Mouse (Mus musculus) neural tube, embryonic 13.5 days (tissue): ENCODE data around the gene Esf1. TPM values are rescaled to one million over a fixed set of nuclear protein-coding genes. Genes with fewer than 3 reads are reported as not detected.
"Not testable (repeated sequence)": the region's sequence is repeated elsewhere in the genome, so short reads cannot be mapped to it uniquely, and the experiment has no call there.

Experiments
- ATAC-seq: fragments of 200-750 bp; cut with Nextera tagmentation; 2 replicates; pipeline ENCODE4 v1.8.0; 2017; ENCODE audit warnings: low read depth, mild to moderate bottlenecking, moderate TSS enrichment, moderate library complexity
- H3K27ac ChIP-seq: fragments of 300-500 bp; sonication (generic); replicated peaks from 2 replicates; pipeline ENCODE4 v1.5.1; 2015; ENCODE audit warnings: moderate library complexity, mild to moderate bottlenecking, inconsistent platforms
- H3K27me3 ChIP-seq: fragments of 300-500 bp; sonication (generic); 2 replicates; pipeline ENCODE4 v1.6.1; 2015; ENCODE audit warnings: mild to moderate bottlenecking, inconsistent platforms
- H3K36me3 ChIP-seq: fragments of 300-500 bp; sonication (generic); 2 replicates; pipeline ENCODE4 v1.6.1; 2015; ENCODE audit warnings: mild to moderate bottlenecking, inconsistent platforms
- H3K4me1 ChIP-seq: fragments of 300-500 bp; sonication (generic); replicated peaks from 2 replicates; pipeline ENCODE4 v1.6.1; 2015; ENCODE audit warnings: inconsistent platforms
- H3K4me2 ChIP-seq: fragments of 300-500 bp; sonication (generic); 2 replicates; pipeline ENCODE4 v1.6.1; 2015; ENCODE audit warnings: inconsistent platforms, mild to moderate bottlenecking, moderate library complexity
- H3K4me3 ChIP-seq: fragments of 300-500 bp; sonication (generic); 2 replicates; pipeline ENCODE4 v1.5.1; 2015; ENCODE audit warnings: mild to moderate bottlenecking, inconsistent platforms
- H3K9ac ChIP-seq: fragments of 300-500 bp; sonication (generic); 2 replicates; pipeline ENCODE4 v1.6.1; 2015; ENCODE audit warnings: moderate library complexity, mild to moderate bottlenecking, inconsistent platforms
- H3K9me3 ChIP-seq: fragments of 300-500 bp; sonication (generic); 2 replicates; pipeline ENCODE4 v1.6.1; 2016; ENCODE audit warnings: inconsistent platforms
- WGBS: fragments of 180-500 bp; shearing (Covaris S2); methylation state at CpG from one replicate; pipeline ENCODE4 v1.1.7; 2015; 5-methylcytosine and 5-hydroxymethylcytosine counted together
- polyA plus RNA-seq: library from polyadenylated mRNA; unstranded; fragments of >200 nt; fragmentation: Nextera tagmentation; extraction: Ambion mirVana; gene quantifications from 2 replicates; pipeline ENCODE4 v1.2.1, GENCODE M21; 2015

The Esf1 gene
- polyA plus RNA-seq, 1 experiment from 2014 or later = 20.3 TPM

- H3K9ac ChIP-seq, H3K4me1 ChIP-seq, ATAC-seq, H3K4me2 ChIP-seq, H3K4me3 ChIP-seq, H3K27ac ChIP-seq, H3K9me3 ChIP-seq, H3K27me3 ChIP-seq: not testable (repeated sequence)
- peaks cover 32% of the 10 kb centered on the region for H3K36me3 ChIP-seq
- 85% methylated on average over 4 of the region's 4 CpGs for WGBS
These were observed 18.6 kb downstream of the Esf1 start, which contains the start of gene Gm17374 for GRCm38 (mm10) chr2:140151743-140152142. TSS of gene Gm17374 (plus strand) at chr2:140152043.

GRCm38 (mm10) chr2:140125516-140125915, 44.8 kb downstream of the Esf1 start:
- Histone ChIP-seq H3K9ac (no peak overlapping the region), H3K4me2 (no peak overlapping the region), H3K36me3 (peaks cover 72% of the 10 kb centered on the region), H3K27me3 (no peaks in the 10 kb centered on the region), H3K27ac (no peak overlapping the region), H3K4me1 (no peaks in the 10 kb centered on the region), H3K9me3 (no peaks in the 10 kb centered on the region), H3K4me3 (no peak overlapping the region)
- no peak for ATAC-seq
- 84% methylated on average over 2 of the region's 2 CpGs for WGBS

- Histone ChIP-seq H3K4me3 (no peak overlapping the region), H3K27ac (no peak overlapping the region), H3K27me3 (no peaks in the 10 kb centered on the region), H3K4me2 (no peak overlapping the region), H3K9ac (no peak overlapping the region), H3K9me3 (no peaks in the 10 kb centered on the region), H3K4me1 (no peaks in the 10 kb centered on the region), H3K36me3 (no peaks in the 10 kb centered on the region)
- no peak for ATAC-seq
- WGBS = 89% methylated on average over 8 of the region's 8 CpGs
These were observed 56.5 kb downstream of the Esf1 start for GRCm38 (mm10) chr2:140113851-140114250.

- Histone ChIP-seq H3K9me3 (no peaks in the 10 kb centered on the region), H3K36me3 (no peaks in the 10 kb centered on the region), H3K27me3 (no peaks in the 10 kb centered on the region), H3K4me1 (no peaks in the 10 kb centered on the region), H3K4me2 (no peak overlapping the region), H3K4me3 (no peak overlapping the region), H3K27ac (no peak overlapping the region), H3K9ac (no peak overlapping the region)
- no peak for ATAC-seq
- WGBS = 45% methylated on average over 1 of the region's 1 CpGs
These were observed 61.4 kb downstream of the Esf1 start for GRCm38 (mm10) chr2:140108945-140109344.

- 92% methylated on average over 4 of the region's 4 CpGs for WGBS
- Histone ChIP-seq H3K36me3 (no peaks in the 10 kb centered on the region), H3K9ac (no peak overlapping the region), H3K4me1 (no peaks in the 10 kb centered on the region), H3K27me3 (no peaks in the 10 kb centered on the region), H3K27ac (no peak overlapping the region), H3K4me2 (no peak overlapping the region), H3K9me3 (no peaks in the 10 kb centered on the region), H3K4me3 (no peak overlapping the region)
- ATAC-seq = no peak
These were observed 62.7 kb downstream of the Esf1 start for GRCm38 (mm10) chr2:140107641-140108040.

GRCm38 (mm10) chr2:140104951-140105350, 65.4 kb downstream of the Esf1 start:
- H3K9me3 ChIP-seq = no peaks in the 10 kb centered on the region
- ATAC-seq = no peak
- no peaks in the 10 kb centered on the region for H3K36me3 ChIP-seq
- no peak overlapping the region for H3K4me3 ChIP-seq
- no peaks in the 10 kb centered on the region for H3K27me3 ChIP-seq
- no peak overlapping the region for H3K27ac ChIP-seq
- H3K4me1 ChIP-seq = no peaks in the 10 kb centered on the region
- 71% methylated on average over 3 of the region's 3 CpGs for WGBS
- H3K9ac ChIP-seq = no peak overlapping the region
- no peak overlapping the region for H3K4me2 ChIP-seq

GRCm38 (mm10) chr2:140100551-140101474, 69.6 kb downstream of the Esf1 start:
- ATAC-seq = no peak
- Histone ChIP-seq H3K36me3 (no peaks in the 10 kb centered on the region), H3K9ac (no peak overlapping the region), H3K27me3 (no peaks in the 10 kb centered on the region), H3K4me1 (no peaks in the 10 kb centered on the region), H3K27ac (no peak overlapping the region), H3K4me3 (no peak overlapping the region), H3K9me3 (no peaks in the 10 kb centered on the region), H3K4me2 (no peak overlapping the region)
- 85% methylated on average over 3 of the region's 3 CpGs for WGBS

GRCm38 (mm10) chr2:140099971-140100370, 70.4 kb downstream of the Esf1 start:
- no peak for ATAC-seq
- WGBS = 91% methylated on average over 3 of the region's 3 CpGs
- H3K27me3 ChIP-seq = no peaks in the 10 kb centered on the region

GRCm38 (mm10) chr2:140097131-140097591, 73.2 kb downstream of the Esf1 start:
- no peak overlapping the region for H3K27ac ChIP-seq
- H3K9ac ChIP-seq = no peak overlapping the region
- H3K36me3 ChIP-seq = no peaks in the 10 kb centered on the region
- H3K4me3 ChIP-seq = no peak overlapping the region
- 72% methylated on average over 3 of the region's 3 CpGs for WGBS
- H3K27me3 ChIP-seq = no peaks in the 10 kb centered on the region
- H3K4me2 ChIP-seq = no peak overlapping the region
- no peak for ATAC-seq
- no peaks in the 10 kb centered on the region for H3K4me1 ChIP-seq
- H3K9me3 ChIP-seq = no peaks in the 10 kb centered on the region

More at GRCm38 (mm10) chr2:140099971-140100370, 70.4 kb downstream of the Esf1 start:
- Histone ChIP-seq H3K9ac (no peak overlapping the region), H3K4me1 (no peaks in the 10 kb centered on the region), H3K9me3 (no peaks in the 10 kb centered on the region), H3K36me3 (no peaks in the 10 kb centered on the region), H3K4me3 (no peak overlapping the region), H3K4me2 (no peak overlapping the region), H3K27ac (no peak overlapping the region)

GRCm38 (mm10) chr2:140096034-140096433, 74.3 kb downstream of the Esf1 start:
- no peak for ATAC-seq
- Histone ChIP-seq H3K4me3 (no peak overlapping the region), H3K36me3 (no peaks in the 10 kb centered on the region), H3K9ac (no peak overlapping the region), H3K27ac (no peak overlapping the region), H3K27me3 (no peaks in the 10 kb centered on the region), H3K4me1 (no peaks in the 10 kb centered on the region), H3K9me3 (no peaks in the 10 kb centered on the region), H3K4me2 (no peak overlapping the region)
- WGBS = 77% methylated on average over 5 of the region's 5 CpGs

GRCm38 (mm10) chr2:140093433-140093832, 76.9 kb downstream of the Esf1 start:
- 93% methylated on average over 5 of the region's 5 CpGs for WGBS
- Histone ChIP-seq H3K36me3 (no peaks in the 10 kb centered on the region), H3K9me3 (no peaks in the 10 kb centered on the region), H3K4me1 (no peaks in the 10 kb centered on the region), H3K4me3 (no peak overlapping the region), H3K4me2 (no peak overlapping the region), H3K9ac (no peak overlapping the region), H3K27me3 (no peaks in the 10 kb centered on the region), H3K27ac (no peak overlapping the region)
- ATAC-seq = no peak

GRCm38 (mm10) chr2:140084245-140084644, 86.1 kb downstream of the Esf1 start:
- Histone ChIP-seq H3K9ac (no peak overlapping the region), H3K36me3 (no peaks in the 10 kb centered on the region), H3K9me3 (no peaks in the 10 kb centered on the region), H3K27ac (no peak overlapping the region), H3K4me1 (no peaks in the 10 kb centered on the region), H3K4me2 (no peak overlapping the region), H3K4me3 (no peak overlapping the region), H3K27me3 (no peaks in the 10 kb centered on the region)
- no peak for ATAC-seq
- 92% methylated on average over 7 of the region's 7 CpGs for WGBS
